ENCODE assay signal across 8 mouse cellular contexts in genomic region chr1:146495386-146495785, GRCm38 (mm10). TPM values are rescaled to one million over a fixed set of nuclear protein-coding genes. Genes with fewer than 3 reads are reported as not detected.
DNase-seq lines count a peak whose midpoint lies in the region; ATAC-seq lines count a peak whose summit lies in the region.

No protein-coding gene starts in this region.

- no peak overlapping the region for H3K27ac ChIP-seq in kidney, embryonic 15.5 days
- peak overlapping the region; percentile 44; the same call in 1 of the 2 replicates for H3K27ac ChIP-seq in hindbrain, embryonic 14.5 days
- H3K27ac ChIP-seq in neural tube, embryonic 12.5 days, result no peak overlapping the region

- no peak overlapping the region for H3K9ac ChIP-seq in kidney, embryonic 15.5 days
- H3K9ac ChIP-seq in hindbrain, embryonic 14.5 days, result peak overlapping the region; percentile 52
- H3K9ac ChIP-seq in neural tube, embryonic 12.5 days, result 0 out of 2 replicates have a peak overlapping the region, but pooled peaks have one; percentile 38

- WGBS in kidney, embryonic 15.5 days, result 5% methylated on average over 3 of the region's 3 CpGs
- WGBS in hindbrain, embryonic 14.5 days, result 2% methylated on average over 3 of the region's 3 CpGs
- WGBS in neural tube, embryonic 12.5 days, result 6% methylated on average over 3 of the region's 3 CpGs

- H3K9me3 ChIP-seq in kidney, embryonic 15.5 days (replicated peaks), result no peaks in the 10 kb centered on the region
- no peaks in the 10 kb centered on the region for H3K9me3 ChIP-seq in hindbrain, embryonic 14.5 days (ENCODE audit: control insufficient read depth, low read length)
- no peaks in the 10 kb centered on the region for H3K9me3 ChIP-seq in neural tube, embryonic 12.5 days

- H3K4me3 ChIP-seq in kidney, embryonic 15.5 days (replicated peaks), result peak overlapping the region; percentile 26; the same call in 1 of the 2 replicates
- H3K4me3 ChIP-seq in hindbrain, embryonic 14.5 days (replicated peaks; ENCODE audit: low read length), result peak overlapping the region; percentile 35
- peak overlapping the region; percentile 43 for H3K4me3 ChIP-seq in neural tube, embryonic 12.5 days

- no peak for DNase-seq in kidney, postnatal 14 days
- DNase-seq in cerebellum, adult 9-10 months, result peak; percentile 65
- no peak for DNase-seq in hindbrain, embryonic 14.5 days (ENCODE audit: low spot score)
- no peak for DNase-seq in yolk sac, embryonic 10.5 days (ENCODE audit: low spot score)
- DNase-seq in B cell, adult 2 months, result no peak
- no peak for DNase-seq in gastrocnemius, adult 18-20 months (ENCODE audit: low spot score)

- no peak for ATAC-seq in kidney, embryonic 15.5 days (replicated peaks; ENCODE audit: low FRiP score)
- no peak for ATAC-seq in hindbrain, embryonic 14.5 days (ENCODE audit: low FRiP score)
- ATAC-seq in neural tube, embryonic 12.5 days (ENCODE audit: low FRiP score, low read depth), result no peak

- H3K27me3 ChIP-seq in kidney, embryonic 15.5 days, result peaks cover 56% of the 10 kb centered on the region
- H3K27me3 ChIP-seq in hindbrain, embryonic 14.5 days (ENCODE audit: control insufficient read depth, insufficient read depth, low read length), result peaks cover 9% of the 10 kb centered on the region; the same call in 1 of the 2 replicates
- H3K27me3 ChIP-seq in neural tube, embryonic 12.5 days (replicated peaks), result peaks cover 18% of the 10 kb centered on the region

- peaks cover 18% of the 10 kb centered on the region for H3K4me1 ChIP-seq in kidney, embryonic 15.5 days
- H3K4me1 ChIP-seq in hindbrain, embryonic 14.5 days (replicated peaks; ENCODE audit: control insufficient read depth, insufficient read depth, low read length), result no peaks in the 10 kb centered on the region; the same call in 1 of the 2 replicates
- H3K4me1 ChIP-seq in neural tube, embryonic 12.5 days, result no peaks in the 10 kb centered on the region

- H3K4me2 ChIP-seq in kidney, embryonic 15.5 days, result peak overlapping the region; percentile 50; the same call in 1 of the 2 replicates
- H3K4me2 ChIP-seq in hindbrain, embryonic 14.5 days (replicated peaks), result peak overlapping the region; percentile 77
- peak overlapping the region; percentile 72 for H3K4me2 ChIP-seq in neural tube, embryonic 12.5 days (replicated peaks)

- no peaks in the 10 kb centered on the region for H3K36me3 ChIP-seq in kidney, embryonic 15.5 days
- H3K36me3 ChIP-seq in hindbrain, embryonic 14.5 days (replicated peaks; ENCODE audit: control insufficient read depth, insufficient read depth), result no peaks in the 10 kb centered on the region
- no peaks in the 10 kb centered on the region for H3K36me3 ChIP-seq in neural tube, embryonic 12.5 days

RNA-seq across cellular contexts. Expression of gene Brinp3, which starts 0.8 kb away (rescaled TPM):
- 0.19 and 0.32 TPM in 2 replicates for polyA plus RNA-seq in kidney, embryonic 15.5 days (2015; fragmentation: Nextera tagmentation; extraction: Ambion mirVana)
- polyA plus RNA-seq in hindbrain, embryonic 14.5 days (2014; fragmentation: Nextera tagmentation; extraction: Ambion mirVana), result 33.8 and 38.9 TPM in 2 replicates
- 2.8 and 4.5 TPM in 2 replicates for polyA plus RNA-seq in neural tube, embryonic 12.5 days (2016; fragmentation: Nextera tagmentation; extraction: Ambion mirVana)
- not detected for total RNA-seq in gastrocnemius, adult 18-20 months (2021)
